Mouse (Mus musculus) kidney, adult 8-10 months (tissue): Measurements from ENCODE around the gene Gas2.

ENCODE experiments used
- DNase-seq, 2 experiments: peaks; one replicate each; pipeline ENCODE4 v3.0.0; 2022

Gas2 gene

DNA sequence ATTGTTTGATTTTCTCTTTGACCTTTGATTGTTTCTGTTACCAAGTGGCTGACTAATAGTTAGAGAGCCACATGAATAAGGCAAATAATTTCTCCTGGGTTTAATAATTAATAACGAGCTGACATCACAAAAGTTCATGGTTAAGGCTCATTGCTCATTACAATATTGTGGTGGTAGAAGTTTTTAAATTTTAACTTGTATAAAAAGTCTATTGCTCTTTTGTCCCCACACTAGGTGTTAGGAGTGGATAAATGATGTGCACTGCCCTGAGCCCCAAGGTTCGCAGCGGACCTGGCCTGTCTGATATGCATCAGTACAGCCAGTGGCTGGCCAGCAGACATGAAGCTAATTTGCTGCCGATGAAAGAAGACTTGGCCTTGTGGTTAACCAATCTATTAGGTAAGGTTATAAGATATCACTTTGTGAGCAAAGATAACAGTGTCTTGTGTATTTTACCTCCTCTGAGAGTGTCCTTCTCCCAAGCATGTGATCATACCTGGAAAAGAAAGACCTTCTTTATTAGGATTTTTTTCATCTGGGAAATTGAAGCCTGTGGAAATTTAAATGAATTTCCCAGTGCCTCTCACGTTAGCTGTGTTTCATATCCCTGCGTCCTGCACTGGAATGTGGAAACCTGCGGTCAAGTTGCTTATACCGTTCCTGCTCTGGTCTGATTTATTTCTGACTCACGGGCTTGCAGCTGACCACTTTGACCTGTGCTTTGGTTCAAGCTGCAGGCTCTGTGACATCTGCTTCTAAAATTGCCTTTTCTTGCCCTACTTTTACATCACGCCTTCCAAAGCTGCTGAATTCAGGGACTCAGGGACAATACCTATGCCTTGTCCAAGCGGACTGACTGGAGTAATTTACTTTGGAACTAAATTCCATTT is 26.1 kb downstream of the Gas2 start:
- peak; percentile 80 to 82 for DNase-seq

DNA sequence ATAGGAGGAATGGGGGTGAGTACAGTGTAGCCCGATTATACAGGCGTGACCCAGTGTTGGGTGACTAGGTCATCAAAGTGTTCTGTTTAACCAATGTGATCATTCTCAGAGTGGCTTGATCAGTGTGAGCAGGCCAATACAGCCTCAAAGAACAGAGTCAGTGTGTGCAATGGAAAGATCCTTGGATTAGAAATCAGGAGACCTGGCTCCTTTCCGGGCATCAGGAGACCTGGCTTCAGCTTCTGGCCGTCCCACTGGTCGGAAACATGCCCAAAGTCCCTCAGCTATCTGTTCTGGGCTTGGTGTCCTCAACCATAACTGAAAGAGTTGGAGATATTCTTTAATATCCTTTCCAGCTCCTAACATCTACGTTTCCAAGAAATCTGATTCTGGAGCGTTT is 27.8 kb downstream of the Gas2 start:
- DNase-seq = peak; percentile 6 to 45

DNA sequence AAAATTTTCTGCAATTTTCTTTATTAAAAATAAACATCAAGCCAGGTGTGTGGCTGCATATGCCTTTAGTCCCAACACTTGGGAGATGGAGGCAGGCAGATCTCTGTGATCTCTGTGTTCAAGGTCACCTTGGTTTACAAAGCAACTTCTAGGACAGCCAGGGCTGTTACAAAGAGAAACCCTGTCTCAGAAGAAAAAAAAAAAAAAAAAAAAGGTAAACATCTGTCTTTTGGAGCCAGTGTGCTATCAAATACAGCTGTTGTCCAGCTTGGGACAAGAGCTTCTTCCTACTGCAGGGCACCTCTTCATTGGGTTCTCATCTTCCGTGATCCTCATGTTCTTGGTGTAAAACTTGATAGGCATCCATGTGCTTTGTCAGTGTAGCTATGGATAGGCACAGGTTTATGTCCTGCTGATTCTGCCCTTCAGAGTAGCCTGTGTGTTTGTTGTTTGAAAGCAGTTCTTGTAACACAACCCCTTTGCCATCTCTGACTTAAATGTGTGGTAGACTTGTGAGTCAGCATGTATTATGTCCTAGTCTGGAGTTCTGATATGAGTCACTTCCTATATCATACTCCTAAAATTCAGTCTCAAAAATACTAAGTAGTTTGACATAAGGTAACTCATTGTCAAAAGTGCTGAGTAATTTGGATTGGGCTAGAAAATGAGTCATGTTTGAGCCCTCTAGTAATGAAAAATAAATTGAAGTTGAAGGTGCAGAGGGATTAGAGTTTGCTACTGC is 30.6 kb downstream of the Gas2 start:
- no peak for DNase-seq

DNA sequence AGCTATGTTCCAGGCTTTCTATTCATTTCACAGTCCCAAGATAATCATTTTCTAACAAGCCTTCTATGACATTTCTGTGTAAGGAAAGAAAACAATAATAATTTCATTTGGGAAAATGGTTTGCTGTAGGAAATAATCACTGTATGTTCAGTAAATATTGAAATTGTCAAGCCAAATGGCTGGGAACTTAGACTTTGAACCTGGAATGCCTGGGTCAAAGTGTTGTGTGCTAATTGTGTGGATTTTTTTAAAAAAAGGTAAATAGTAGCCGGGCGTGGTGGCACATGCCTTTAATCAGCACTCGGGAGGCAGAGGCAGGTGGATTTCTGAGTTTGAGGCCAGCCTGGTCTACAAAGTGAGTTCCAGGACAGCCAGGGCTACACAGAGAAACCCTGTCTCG is 31.2 kb downstream of the Gas2 start:
- no peak for DNase-seq

DNA sequence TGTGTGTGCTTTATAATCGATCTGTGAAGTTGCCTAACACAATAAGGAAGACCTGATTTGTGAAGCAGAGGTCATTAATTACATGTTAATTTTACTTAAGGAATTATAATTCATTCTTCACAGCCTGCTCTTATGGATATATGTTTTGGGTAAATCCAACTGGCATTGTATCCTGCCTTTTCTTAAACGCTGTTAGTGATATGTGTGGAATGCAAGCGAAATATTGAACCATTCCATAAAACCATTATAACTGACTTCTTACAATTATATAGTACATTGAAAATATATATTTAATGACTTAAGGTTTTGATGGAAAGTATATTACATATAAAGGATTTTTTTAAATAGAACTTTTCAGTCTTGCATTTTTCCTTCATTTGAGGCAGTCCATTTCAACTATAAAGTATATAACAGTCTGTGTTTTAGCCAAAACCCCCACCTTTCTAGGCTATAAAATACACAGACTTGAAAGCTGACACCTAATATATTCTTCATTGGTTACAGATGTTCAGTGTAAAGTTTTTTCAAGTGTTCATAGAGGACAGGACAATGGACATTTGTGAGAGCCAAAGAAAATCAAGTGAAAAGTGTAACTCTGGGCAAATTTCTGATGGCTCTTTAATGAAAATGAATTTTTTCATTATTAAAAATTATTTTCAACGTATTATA is 32.5 kb downstream of the Gas2 start:
- no peak for DNase-seq

DNA sequence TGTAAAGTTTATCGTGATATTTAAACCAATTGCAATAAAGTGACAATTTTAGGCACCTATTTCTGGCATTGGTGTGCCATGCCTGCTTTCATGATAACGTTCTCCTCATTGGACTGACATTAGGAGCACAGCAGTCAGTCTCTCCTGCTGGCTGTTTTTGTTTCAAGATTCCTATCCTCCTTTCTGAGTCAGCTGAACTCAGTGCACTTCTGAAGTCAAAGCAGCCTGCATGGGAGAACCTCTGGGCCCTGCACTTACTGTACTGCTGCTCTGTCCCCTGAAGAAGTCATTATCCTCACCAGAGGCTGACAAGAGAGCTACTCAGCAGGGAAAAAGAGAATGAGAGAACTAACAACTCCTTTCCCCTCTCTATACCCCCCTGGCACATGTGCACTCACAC is 33.1 kb downstream of the Gas2 start:
- DNase-seq = no peak

DNA sequence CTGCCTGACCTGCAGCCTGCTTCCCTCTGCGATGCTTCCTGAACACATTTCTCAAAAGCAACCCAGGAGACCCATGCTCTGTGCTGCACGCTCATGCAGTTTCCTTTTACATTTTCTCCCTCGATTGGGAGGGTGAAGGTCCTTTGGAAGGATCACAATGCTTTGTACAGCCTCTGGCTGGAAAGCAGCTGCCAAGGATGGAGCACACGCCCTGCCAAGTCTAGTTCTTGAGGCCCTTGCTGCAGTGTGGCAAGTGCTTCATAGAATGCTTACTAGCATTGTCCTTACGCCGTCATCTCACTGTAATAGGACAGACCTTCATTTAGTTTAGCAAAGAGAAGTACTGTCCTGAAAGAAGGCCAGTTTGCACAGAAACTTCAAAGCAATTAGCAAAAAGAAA is 37.3 kb downstream of the Gas2 start:
- DNase-seq = no peak

DNA sequence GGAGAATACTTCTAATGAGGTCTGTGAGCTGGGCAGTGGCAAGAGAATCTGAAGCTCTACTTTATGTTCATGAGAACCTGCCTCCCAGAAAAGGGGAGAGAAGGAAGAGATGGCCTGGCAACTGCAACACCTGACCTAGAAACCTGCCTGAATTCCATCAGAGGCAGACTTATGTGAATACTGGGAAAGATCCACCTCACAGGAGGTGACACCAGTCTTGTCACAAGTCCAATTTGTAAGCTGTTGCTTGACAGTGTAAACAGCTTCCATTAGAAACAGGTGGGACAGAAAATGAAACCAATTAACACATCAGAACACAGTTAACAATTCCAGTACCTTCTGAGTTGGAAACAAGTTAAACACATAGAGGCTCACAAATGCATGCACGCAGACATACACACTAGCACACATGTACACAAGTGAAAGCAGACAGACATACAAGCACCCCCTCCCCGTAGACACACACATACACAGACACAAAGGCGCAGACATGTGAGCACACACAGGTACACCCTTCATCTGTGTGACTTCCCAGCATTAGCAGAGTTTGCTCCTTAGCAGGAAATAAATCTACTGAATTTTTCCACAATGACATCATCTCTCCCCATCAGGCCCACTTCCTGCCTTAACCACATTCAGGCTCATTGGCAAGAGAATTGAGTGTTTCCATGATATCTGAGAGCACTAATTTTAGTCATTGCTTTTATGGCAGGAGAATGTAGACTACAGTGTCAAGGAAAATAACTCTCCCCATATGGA is 51.7 kb downstream of the Gas2 start:
- DNase-seq = peak in 1 of 2 experiments; percentile 11

DNA sequence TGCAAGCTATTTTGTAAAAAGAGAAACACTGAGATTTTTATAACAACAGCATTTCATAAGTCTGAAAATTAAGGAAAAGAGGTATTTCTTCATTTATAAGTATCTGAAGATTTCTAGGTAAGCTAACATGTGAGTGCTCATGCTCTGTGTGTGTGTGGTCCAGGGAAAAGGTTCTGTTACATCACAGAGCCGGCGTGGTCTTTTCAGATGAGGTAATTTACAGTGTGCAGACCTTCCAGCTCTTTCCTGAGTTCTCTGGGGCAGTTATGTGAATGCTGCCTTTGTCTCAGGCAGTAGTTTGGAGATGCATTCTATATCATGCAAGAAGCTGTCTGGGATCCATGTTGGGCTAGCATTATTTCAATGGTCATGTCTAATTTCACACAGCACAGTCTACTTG is 52.3 kb downstream of the Gas2 start:
- no peak for DNase-seq

DNA sequence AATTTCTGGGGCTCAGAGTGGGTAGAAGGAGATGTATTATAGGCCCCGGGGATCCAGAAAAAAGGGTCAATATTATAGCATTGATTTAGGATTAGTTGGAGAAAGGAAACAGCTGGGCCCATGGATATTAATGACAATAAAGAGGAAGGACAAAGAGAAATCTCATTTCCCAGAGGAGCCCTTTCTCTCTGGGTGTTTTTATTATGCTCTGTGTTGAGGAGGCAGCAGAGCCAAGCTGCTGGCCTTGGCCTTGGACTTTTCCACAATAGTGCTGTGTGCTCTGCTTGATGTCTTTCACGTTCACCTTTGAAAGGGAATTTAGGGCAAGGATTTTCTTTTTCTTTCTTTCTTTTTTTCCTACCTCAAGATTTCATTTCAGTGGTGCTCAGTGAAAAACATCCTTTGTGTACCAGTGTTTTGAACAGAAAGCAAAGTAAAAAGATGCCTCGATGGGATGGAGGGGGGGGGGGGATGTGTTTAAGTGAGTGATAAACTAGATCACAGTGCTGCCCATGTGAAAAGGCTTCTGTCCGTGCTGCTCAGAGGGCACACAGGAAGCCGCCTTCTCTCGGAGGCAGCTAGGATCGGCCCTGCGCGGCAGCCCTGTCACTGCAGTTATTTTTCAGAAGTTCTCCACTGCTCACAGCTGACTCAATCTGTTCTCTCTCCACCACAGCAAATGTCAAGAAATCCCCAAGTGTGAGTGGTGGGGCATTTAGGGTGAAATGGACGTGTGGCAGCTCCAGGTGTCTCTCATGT is 67.1 kb downstream of the Gas2 start:
- DNase-seq = no peak

DNA sequence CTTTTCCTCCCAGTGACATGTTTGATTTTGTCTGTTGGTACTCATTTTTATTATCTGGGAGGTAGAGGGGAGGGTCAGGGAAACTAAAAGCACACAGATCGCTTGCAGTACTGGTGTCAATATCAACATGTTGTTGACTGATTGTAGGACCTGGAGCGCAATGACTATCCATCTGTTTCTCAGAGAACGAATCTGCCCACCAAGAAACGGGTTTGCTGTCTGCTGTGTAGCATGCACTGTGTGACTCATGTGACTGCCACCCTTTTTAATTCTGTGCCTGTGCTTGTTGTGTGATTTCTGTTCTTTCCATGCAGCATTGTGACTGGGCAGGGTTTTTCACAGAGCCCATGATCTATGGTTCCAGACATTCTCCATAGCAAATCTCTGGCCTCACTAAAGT is 69.4 kb downstream of the Gas2 start:
- no peak for DNase-seq

DNA sequence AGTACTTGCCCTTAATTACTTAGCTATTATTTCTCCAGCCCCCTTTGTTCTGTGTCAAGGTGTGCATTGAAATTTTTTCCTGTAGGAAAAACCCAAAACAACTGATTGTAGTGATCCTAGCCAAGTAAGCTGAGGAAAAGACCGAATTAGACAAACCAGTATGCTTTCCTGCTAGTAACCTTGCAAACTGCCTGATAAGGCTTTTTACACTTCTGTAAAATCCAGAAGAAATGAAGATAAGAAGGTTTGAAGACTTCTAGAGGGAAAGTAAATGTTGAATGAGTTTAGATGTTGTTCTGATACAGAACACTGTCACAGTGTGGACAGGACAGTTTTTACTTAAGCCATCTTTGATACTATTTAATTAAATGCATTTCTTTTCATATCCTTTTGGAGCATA is 75.5 kb downstream of the Gas2 start:
- no peak for DNase-seq

DNA sequence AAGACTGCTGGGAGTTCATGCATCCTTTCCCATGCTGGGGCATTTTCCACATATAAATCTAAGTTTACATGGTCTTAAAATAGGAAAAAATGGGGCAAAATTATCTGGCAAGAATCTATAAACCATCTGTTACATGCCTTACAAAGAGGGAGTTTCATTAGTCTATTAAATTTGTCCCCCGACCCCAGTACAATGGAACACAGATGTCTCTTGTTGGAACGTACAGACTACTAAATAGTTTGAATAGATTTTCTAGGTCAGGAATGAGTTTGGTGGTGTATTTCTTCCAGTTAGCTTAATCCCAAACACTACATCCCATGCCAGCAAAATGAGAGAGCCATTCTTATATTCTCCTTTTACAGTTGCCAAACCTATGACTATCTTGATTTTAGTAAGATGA is 78.6 kb downstream of the Gas2 start:
- DNase-seq = no peak

DNA sequence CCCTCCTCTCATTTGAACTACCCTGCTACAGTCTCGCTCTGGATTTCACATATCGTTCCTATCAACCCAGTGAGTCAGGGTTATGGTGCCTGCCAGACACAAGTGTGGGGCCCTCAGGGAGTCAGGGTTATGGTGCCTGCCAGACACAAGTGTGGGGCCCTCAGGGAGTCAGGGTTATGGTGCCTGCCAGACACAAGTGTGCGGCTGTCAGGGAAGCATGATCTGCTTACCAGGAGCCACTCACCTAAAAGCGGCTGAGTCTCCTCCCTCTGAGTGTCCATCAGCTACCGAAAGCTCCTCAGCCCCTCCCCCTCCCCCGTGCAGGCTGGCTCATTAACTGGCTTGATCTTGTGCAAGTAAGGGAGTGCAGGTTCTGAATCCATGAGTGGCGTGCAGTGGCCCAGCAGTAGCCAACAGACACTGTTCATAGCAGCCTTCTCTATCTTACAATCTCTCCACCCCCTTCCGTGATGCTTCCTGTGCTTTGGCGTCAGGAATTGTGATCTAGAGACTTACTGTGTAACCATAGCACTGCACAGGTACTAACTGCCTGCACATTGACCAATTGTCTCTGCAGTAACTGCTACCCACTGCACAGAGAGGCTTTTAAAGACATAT is 93.7 kb downstream of the Gas2 start:
- DNase-seq = no peak

DNA sequence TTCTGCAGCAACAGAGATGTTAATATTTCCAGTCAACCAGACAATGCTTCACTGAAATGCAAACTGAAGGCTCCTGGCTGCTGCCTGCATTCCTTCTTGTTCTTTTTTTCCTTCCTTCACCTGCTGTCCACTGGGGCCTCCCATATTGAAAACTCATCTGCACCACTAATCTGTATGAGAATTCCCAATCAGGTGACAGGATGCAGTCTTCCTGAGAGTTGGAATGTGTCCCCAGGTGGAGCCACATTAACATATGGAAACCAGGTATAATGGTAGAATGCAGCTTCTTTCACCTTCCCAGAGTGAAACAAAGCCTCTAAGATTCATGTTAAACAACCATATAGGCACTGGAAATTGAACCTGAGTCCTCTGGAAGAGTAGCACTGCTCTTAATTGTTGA is 96.0 kb downstream of the Gas2 start:
- DNase-seq = no peak

DNA sequence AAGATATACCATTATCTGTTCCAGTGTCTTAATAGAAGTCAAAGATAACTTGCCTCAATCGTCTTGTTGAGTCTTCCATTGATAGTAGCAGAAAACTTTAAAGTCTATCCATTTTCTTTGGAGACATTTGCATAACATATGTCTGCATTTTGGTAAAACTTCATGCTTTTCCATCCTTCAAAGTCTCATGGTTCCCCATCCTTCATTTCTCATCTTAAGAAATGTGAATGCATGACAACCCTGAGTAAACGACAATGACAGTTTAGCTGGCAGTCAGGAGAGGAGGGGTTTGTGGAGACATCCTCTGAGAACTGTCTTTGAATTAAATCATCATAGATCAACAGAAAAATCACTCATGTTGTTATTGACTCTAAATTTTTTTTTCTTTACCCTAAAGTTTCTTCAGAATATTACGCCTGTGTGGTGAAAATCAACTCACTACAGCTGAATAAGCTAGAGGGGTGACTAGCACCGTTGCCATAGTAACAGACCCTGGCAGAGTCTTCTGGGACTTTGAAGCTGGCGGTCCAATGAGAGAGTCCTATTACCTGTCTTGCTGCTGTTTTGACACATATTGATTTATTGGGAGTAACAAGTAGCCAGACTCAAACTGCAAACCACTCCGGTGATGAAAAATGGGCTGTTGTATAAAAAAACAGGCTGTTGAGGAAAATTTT is 99.0 kb downstream of the Gas2 start:
- no peak for DNase-seq

DNA sequence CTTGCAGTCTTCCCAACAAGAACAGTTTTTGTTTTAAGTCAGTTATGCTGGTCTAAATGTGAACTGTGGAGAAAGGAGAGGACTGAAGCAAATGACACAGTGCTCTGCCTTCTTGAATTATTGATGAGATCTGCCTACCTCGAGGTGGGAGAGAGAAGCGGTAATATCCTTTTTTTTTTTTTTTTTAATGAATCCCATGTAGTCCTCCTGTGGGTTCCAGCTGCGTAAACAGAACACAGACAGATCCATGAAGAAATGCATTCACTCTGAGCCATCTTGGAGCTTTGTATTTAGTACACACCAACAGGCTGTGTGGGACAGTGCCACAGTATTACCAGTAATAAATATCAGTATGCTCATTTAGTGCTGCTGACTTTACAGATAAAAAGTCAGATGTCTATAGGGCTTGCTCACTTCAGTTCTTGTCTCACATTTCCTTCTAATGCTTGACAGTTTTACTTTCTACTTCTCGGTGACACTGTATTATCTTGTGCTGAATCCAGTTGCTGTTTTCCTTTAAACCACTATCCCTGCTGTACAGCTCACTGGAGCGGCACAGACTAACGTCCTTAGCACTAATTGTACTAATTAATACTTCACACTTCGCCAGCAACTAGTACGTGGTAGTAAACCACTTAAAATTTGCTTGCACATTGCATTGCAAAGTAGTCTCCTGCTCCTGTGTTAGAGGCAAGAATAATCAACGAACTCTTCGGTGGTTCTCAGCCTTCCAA is 100.6 kb downstream of the Gas2 start:
- DNase-seq = no peak

DNA sequence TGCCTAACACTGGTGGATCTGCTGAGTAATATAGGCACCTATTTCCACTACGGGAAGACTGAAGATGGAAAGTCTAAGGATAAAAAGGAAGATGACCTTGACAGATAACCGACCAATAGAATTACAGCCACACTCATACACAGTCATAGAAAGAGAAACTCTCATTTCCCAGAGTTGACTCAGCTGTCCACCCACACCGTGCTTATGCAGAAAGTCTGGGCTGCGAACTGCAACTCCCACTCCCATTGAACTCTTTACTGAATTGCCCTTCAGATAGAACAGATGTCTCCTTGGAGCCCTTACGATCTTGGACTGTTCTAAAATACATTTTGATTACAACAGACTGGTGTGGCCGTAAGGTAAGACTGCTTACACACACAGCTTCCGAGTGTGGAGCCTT is 102.9 kb downstream of the Gas2 start:
- DNase-seq = no peak

DNA sequence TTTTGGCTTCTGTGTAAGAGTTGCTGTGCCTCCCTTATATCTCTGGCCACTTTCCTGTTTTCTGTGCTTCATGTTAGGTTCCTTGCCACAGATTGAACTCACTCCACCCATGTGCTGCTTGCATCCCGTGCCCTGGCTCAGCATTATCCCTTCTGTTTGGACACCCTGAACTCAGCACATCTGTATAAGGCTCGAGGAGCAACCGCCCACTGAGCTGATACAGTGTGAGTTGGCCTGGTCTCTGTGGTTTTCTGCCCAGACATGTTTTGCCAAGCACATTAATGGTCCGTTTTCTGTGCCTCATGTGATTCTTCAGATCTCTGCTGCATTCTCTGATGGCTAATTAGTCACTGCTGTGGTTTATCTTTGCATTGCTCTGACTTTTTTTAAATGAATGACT is 105.8 kb downstream of the Gas2 start:
- DNase-seq = no peak

DNA sequence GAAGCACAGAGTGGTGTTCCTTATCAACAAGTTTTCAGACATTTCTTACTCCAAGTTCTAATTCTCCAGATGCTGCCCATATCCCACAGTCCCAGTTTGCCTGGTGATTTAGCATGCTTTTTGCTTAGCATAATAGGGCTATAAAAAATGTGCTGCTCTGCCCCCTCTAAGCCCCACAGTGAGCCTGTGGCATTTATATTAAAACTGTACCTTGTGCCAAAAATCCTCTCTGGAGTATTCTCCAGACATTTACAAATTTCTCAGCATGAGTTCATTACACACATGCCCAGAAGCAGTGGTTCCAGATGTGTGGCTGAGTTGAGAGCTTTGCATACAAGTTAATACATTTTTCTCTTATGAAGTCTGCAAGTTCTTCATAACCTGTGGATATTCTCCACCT is 107.6 kb downstream of the Gas2 start:
- no peak for DNase-seq
